Mouse (Mus musculus) splenic B cell, adult 2 months (primary cell): ENCODE measurements around the gene Mta1.
A peak's percentile ranks its signal among the peaks of the same experiment; 100 is the strongest.

ENCODE experiments used
- DNase-seq: peaks from one replicate; pipeline ENCODE4 v3.0.0-alpha.2; 2011; ENCODE audit warnings: low read depth, low spot score
- H3K27me3 ChIP-seq: 2 replicates; pipeline ENCODE4 v1.6.1; 2012; ENCODE audit warnings: mild to moderate bottlenecking, low read length, moderate library complexity, mixed read lengths; ENCODE audit not compliant: control insufficient read depth, poor library complexity, insufficient read depth, severe bottlenecking
- H3K36me3 ChIP-seq: 2 replicates; pipeline ENCODE4 v1.6.1; 2012; ENCODE audit warnings: mild to moderate bottlenecking, low read length, moderate library complexity, mixed read lengths; ENCODE audit not compliant: control insufficient read depth, poor library complexity, insufficient read depth, severe bottlenecking

Gene Mta1

GRCm38 (mm10) chr12:113106386-113106785 lies 8.3 kb downstream of the Mta1 start:
- H3K36me3 ChIP-seq: no peaks in the 10 kb centered on the region
- no peaks in the 10 kb centered on the region for H3K27me3 ChIP-seq
- DNase-seq: no peak

GRCm38 (mm10) chr12:113107431-113108124 lies 9.5 kb downstream of the Mta1 start:
- DNase-seq: no peak
- H3K36me3 ChIP-seq: no peaks in the 10 kb centered on the region
- H3K27me3 ChIP-seq: no peaks in the 10 kb centered on the region

- DNase-seq: no peak
- Histone ChIP-seq H3K36me3 (no peaks in the 10 kb centered on the region), H3K27me3 (no peaks in the 10 kb centered on the region)
These were observed 10.6 kb downstream of the Mta1 start for GRCm38 (mm10) chr12:113108528-113109283.

GRCm38 (mm10) chr12:113109801-113110200 lies 11.7 kb downstream of the Mta1 start:
- no peaks in the 10 kb centered on the region for H3K27me3 ChIP-seq
- H3K36me3 ChIP-seq: no peaks in the 10 kb centered on the region
- DNase-seq: no peak

GRCm38 (mm10) chr12:113114141-113114540 lies 16.1 kb downstream of the Mta1 start:
- no peak for DNase-seq
- Histone ChIP-seq H3K27me3 (no peaks in the 10 kb centered on the region), H3K36me3 (no peaks in the 10 kb centered on the region; the same call in none of the 2 replicates)

GRCm38 (mm10) chr12:113114856-113115538 lies 16.9 kb downstream of the Mta1 start:
- DNase-seq: no peak
- no peaks in the 10 kb centered on the region for H3K27me3 ChIP-seq
- no peaks in the 10 kb centered on the region; the same call in none of the 2 replicates for H3K36me3 ChIP-seq

- Histone ChIP-seq H3K27me3 (no peaks in the 10 kb centered on the region), H3K36me3 (no peaks in the 10 kb centered on the region; the same call in none of the 2 replicates)
- peak; percentile 81 for DNase-seq
These were observed 21.7 kb downstream of the Mta1 start for GRCm38 (mm10) chr12:113119516-113120410.

GRCm38 (mm10) chr12:113124726-113125125 lies 26.6 kb downstream of the Mta1 start:
- no peak for DNase-seq
- Histone ChIP-seq H3K27me3 (no peaks in the 10 kb centered on the region), H3K36me3 (no peaks in the 10 kb centered on the region; the same call in 1 of the 2 replicates)

GRCm38 (mm10) chr12:113130732-113131131 lies 32.7 kb downstream of the Mta1 start:
- no peaks in the 10 kb centered on the region for H3K27me3 ChIP-seq
- DNase-seq: no peak
- H3K36me3 ChIP-seq: peaks cover 2% of the 10 kb centered on the region

- H3K27me3 ChIP-seq: no peaks in the 10 kb centered on the region
- DNase-seq: no peak
- peaks cover 4% of the 10 kb centered on the region for H3K36me3 ChIP-seq
These were observed 33.5 kb downstream of the Mta1 start for GRCm38 (mm10) chr12:113131601-113132000.

GRCm38 (mm10) chr12:113132567-113132966 lies 34.5 kb downstream of the Mta1 start:
- peaks cover 4% of the 10 kb centered on the region for H3K36me3 ChIP-seq
- no peaks in the 10 kb centered on the region for H3K27me3 ChIP-seq
- DNase-seq: no peak

GRCm38 (mm10) chr12:113133260-113133659 lies 35.2 kb downstream of the Mta1 start:
- H3K27me3 ChIP-seq: no peaks in the 10 kb centered on the region
- no peak for DNase-seq
- peaks cover 4% of the 10 kb centered on the region for H3K36me3 ChIP-seq

- Histone ChIP-seq H3K36me3 (peaks cover 4% of the 10 kb centered on the region), H3K27me3 (no peaks in the 10 kb centered on the region)
These were observed 35.9 kb downstream of the Mta1 start for GRCm38 (mm10) chr12:113133861-113134403.

GRCm38 (mm10) chr12:113134502-113134901 lies 36.4 kb downstream of the Mta1 start:
- DNase-seq: no peak
- H3K27me3 ChIP-seq: no peaks in the 10 kb centered on the region
- H3K36me3 ChIP-seq: peaks cover 4% of the 10 kb centered on the region

More at GRCm38 (mm10) chr12:113133861-113134403, 35.9 kb downstream of the Mta1 start:
- no peak for DNase-seq
